Mouse (Mus musculus) heart, embryonic 15.5 days (tissue): ENCODE data around the gene Slc12a3. TPM values are rescaled to one million over a fixed set of nuclear protein-coding genes. Genes with fewer than 3 reads are reported as not detected.
A peak's percentile ranks its signal among the peaks of the same experiment; 100 is the strongest.

Experiments used
- ATAC-seq: fragments of 200-750 bp; cut with Nextera tagmentation; replicated peaks from 2 replicates; pipeline ENCODE4 v1.8.0; 2017; ENCODE audit warnings: low read depth, moderate TSS enrichment; ENCODE audit not compliant: insufficient number of reproducible peaks, insufficient read depth, low FRiP score
- H3K27ac ChIP-seq: fragments of 300-500 bp; sonication (generic); 2 replicates; pipeline ENCODE4 v1.5.1; 2015; ENCODE audit warnings: mild to moderate bottlenecking, inconsistent platforms
- H3K27me3 ChIP-seq: fragments of 300-500 bp; sonication (generic); 2 replicates; pipeline ENCODE4 v1.6.1; 2015; ENCODE audit warnings: inconsistent platforms
- H3K36me3 ChIP-seq: fragments of 300-500 bp; sonication (generic); 2 replicates; pipeline ENCODE4 v1.6.1; 2015; ENCODE audit warnings: mild to moderate bottlenecking, inconsistent platforms
- H3K4me1 ChIP-seq: fragments of 300-500 bp; sonication (generic); replicated peaks from 2 replicates; pipeline ENCODE4 v1.6.1; 2015; ENCODE audit warnings: inconsistent platforms
- H3K4me2 ChIP-seq: fragments of 300-500 bp; sonication (generic); 2 replicates; pipeline ENCODE4 v1.6.1; 2015; ENCODE audit warnings: inconsistent platforms, mild to moderate bottlenecking, moderate library complexity
- H3K4me3 ChIP-seq: fragments of 300-500 bp; sonication (generic); 2 replicates; pipeline ENCODE4 v1.5.1; 2015; ENCODE audit warnings: mild to moderate bottlenecking, inconsistent platforms
- H3K9ac ChIP-seq: fragments of 300-500 bp; sonication (generic); 2 replicates; pipeline ENCODE4 v1.6.1; 2015; ENCODE audit warnings: mild to moderate bottlenecking, inconsistent platforms
- H3K9me3 ChIP-seq: fragments of 300-500 bp; sonication (generic); replicated peaks from 2 replicates; pipeline ENCODE4 v1.6.1; 2016; ENCODE audit warnings: inconsistent platforms
- WGBS: fragments of 180-500 bp; shearing (Covaris S2); methylation state at CpG from one replicate; pipeline ENCODE4 v1.1.7; 2015; ENCODE audit warnings: mixed read lengths; 5-methylcytosine and 5-hydroxymethylcytosine counted together
- polyA plus RNA-seq: library from polyadenylated mRNA; unstranded; fragments of >200 nt; fragmentation: Nextera tagmentation; extraction: Ambion mirVana; gene quantifications from 2 replicates; pipeline ENCODE4 v1.2.1, GENCODE M21; 2015

Slc12a3 gene
- polyA plus RNA-seq, 1 experiment from 2014 or later, result 0.15 TPM

GRCm38 (mm10) chr8:94376580-94376979 lies 47.6 kb downstream of the Slc12a3 start:
- Histone ChIP-seq H3K4me1 (peaks cover 23% of the 10 kb centered on the region), H3K36me3 (no peaks in the 10 kb centered on the region), H3K4me3 (no peak overlapping the region), H3K27ac (no peak overlapping the region), H3K9me3 (no peaks in the 10 kb centered on the region), H3K9ac (no peak overlapping the region), H3K4me2 (no peak overlapping the region), H3K27me3 (no peaks in the 10 kb centered on the region)
- no peak for ATAC-seq
- 85% methylated on average over 2 of the region's 2 CpGs for WGBS

DNA sequence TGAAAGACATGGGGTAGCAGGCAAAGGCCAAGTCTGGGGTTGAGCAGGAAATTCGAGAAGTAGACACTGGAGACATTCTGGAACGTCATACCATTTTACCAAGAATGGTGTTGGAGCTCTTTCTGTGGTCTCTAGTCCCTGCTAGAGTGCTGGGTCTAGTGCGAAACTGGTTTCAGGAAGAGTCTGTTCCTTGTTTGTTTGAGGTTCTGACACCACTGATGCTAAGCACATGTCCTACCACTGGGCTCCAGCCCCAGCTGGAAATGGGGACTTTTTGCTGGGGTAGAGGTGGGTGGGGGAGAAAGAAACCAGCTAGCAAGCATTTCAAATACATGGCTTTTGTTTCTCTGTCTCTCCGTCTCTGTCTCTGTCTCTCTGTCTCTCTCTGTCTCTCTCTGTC lies 48.0 kb downstream of the Slc12a3 start:
- WGBS, result 89% methylated on average over 4 of the region's 4 CpGs
- no peak overlapping the region for H3K9ac ChIP-seq
- no peak overlapping the region for H3K4me3 ChIP-seq
- ATAC-seq, result no peak
- H3K36me3 ChIP-seq, result no peaks in the 10 kb centered on the region
- H3K4me1 ChIP-seq, result peaks cover 23% of the 10 kb centered on the region
- H3K9me3 ChIP-seq, result no peaks in the 10 kb centered on the region
- no peak overlapping the region for H3K4me2 ChIP-seq
- H3K27ac ChIP-seq, result peak overlapping the region; percentile 66; the same call in 1 of the 2 replicates
- H3K27me3 ChIP-seq, result no peaks in the 10 kb centered on the region

- Histone ChIP-seq H3K27me3 (no peaks in the 10 kb centered on the region), H3K9me3 (no peaks in the 10 kb centered on the region), H3K4me3 (no peak overlapping the region), H3K4me1 (peaks cover 23% of the 10 kb centered on the region), H3K27ac (peak overlapping the region; percentile 66), H3K9ac (no peak overlapping the region), H3K4me2 (no peak overlapping the region), H3K36me3 (no peaks in the 10 kb centered on the region)
- 41% methylated on average over 11 of the region's 11 CpGs for WGBS
- ATAC-seq, result 0 out of 2 replicates have a peak, but pooled peaks have one; percentile 57
These were observed 48.8 kb downstream of the Slc12a3 start for GRCm38 (mm10) chr8:94377714-94378205.

DNA sequence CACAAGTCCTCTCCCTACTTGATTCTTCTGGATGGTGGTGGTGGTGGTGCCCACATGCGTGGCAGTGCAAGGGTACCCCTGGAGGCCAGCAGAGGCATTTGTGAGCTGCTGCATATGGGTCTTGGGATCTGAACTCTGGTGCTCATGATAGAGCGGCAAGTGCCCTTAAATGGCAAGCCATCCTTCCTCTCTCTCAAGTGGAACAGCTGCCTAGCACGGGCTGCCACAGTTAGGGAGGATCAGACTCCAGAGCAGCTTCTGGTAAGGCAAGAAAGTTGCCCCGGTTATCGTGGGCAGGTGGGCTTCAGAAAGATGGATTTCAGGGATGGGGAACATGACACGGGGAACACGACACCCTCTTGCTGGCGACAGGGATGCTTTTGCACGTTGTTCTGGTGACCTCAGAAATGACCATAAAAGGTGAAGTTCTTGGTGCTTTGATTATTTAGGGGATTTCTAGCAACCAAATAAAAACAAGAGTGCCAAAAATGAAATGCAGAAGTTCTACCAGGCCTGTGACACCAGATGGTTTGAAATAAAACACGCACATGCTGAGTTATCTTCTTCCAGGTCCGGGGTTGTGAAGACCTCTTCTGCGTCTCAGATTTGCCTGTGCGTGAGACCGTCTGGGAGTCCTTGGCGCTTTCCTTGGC lies 49.9 kb downstream of the Slc12a3 start:
- 67% methylated on average over 15 of the region's 15 CpGs for WGBS
- H3K27ac ChIP-seq, result no peak overlapping the region
- no peak overlapping the region for H3K9ac ChIP-seq
- H3K27me3 ChIP-seq, result no peaks in the 10 kb centered on the region
- H3K4me2 ChIP-seq, result no peak overlapping the region
- peaks cover 23% of the 10 kb centered on the region for H3K4me1 ChIP-seq
- no peak overlapping the region for H3K4me3 ChIP-seq
- no peaks in the 10 kb centered on the region for H3K9me3 ChIP-seq
- H3K36me3 ChIP-seq, result no peaks in the 10 kb centered on the region
- 0 out of 2 replicates have a peak, but pooled peaks have one; percentile 25 for ATAC-seq

DNA sequence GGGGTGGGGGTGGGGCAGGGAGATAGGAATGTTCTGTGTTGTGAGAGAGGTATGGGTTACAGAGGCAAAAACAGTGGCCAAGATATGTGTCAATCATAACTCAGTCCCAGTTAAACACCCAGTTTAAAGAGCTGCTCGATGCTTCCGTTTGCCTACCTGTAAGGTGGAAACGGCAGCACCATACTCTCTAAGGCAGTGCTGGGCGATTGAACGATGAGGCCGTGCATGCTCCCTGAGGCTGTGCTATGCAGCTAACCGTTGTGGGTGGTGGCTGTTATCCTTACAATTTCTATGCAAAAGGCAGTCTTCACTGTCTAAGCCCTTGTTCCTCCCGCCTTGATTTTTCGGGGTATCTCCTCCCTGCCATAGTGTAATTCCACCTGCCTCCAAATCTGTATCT lies 50.7 kb downstream of the Slc12a3 start:
- H3K9me3 ChIP-seq, result no peaks in the 10 kb centered on the region
- H3K4me3 ChIP-seq, result no peak overlapping the region
- no peak overlapping the region for H3K9ac ChIP-seq
- peaks cover 23% of the 10 kb centered on the region for H3K4me1 ChIP-seq
- H3K27me3 ChIP-seq, result no peaks in the 10 kb centered on the region
- no peak for ATAC-seq
- no peak overlapping the region for H3K4me2 ChIP-seq
- no peaks in the 10 kb centered on the region for H3K36me3 ChIP-seq
- no peak overlapping the region for H3K27ac ChIP-seq
- WGBS, result 93% methylated on average over 9 of the region's 9 CpGs

DNA sequence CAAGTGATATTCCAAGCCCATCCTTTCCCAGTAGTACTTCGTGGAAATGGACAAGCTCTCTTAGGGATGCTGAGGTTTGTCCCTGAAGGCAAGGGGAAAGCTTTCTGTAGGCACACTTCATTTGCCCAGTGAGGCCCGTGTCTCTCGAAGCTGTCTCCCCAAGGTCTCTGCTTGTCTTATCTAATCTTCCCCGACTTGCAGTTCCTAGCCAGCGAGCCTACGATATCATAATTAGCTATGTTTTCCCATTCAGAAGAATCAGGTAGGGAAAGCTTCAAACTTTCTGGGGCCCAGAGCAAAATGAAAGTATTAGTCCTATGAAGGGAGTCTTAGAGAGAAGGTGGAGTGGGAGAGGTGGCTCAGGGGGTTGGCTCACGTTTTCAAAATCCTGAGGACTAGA lies 55.2 kb downstream of the Slc12a3 start:
- ATAC-seq, result no peak

DNA sequence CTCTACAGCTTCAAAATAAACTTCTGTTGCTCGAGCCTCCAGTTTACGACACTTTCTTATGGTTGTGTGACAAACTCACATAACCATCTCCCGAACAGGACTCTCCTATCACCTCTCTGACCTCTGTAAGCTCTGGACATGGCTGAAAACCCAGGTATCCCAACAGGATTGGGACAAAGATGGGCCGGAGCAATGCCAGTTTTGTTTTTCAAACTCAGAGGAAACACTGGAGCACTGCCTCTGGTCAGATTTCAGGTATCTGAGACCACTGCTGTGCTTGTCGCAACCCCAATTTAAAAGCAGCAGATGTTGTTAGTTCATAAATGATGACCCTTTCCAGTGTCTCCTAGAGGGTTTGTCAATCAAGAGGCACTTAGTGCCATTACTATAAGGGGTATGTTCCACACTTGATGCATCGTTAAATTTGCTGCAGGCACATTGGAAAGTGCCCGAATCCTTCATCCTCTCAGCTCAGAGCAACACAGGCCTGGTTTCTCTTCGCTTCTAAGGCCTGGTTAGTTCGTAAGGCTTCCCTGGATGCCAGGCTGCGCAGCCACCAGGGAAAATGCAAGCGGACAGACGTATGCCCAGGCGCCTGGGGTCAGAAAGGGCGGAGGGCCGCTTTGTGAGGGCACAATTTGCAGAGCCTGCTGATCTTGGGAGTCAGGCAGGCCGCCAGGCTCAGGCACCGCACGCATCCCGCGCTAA lies 56.7 kb downstream of the Slc12a3 start:
- WGBS, result 26% methylated on average over 20 of the region's 20 CpGs
- no peak for ATAC-seq

More for the DNA sequence above, 55.2 kb downstream of the Slc12a3 start:
- H3K4me2 ChIP-seq, result no peak overlapping the region
- peaks cover under 1% of the 10 kb centered on the region; the same call in 1 of the 2 replicates for H3K36me3 ChIP-seq
- 68% methylated on average over 7 of the region's 7 CpGs for WGBS
- H3K9me3 ChIP-seq, result no peaks in the 10 kb centered on the region
- no peak overlapping the region for H3K4me3 ChIP-seq
- H3K27me3 ChIP-seq, result no peaks in the 10 kb centered on the region
- H3K27ac ChIP-seq, result no peak overlapping the region
- peaks cover 14% of the 10 kb centered on the region for H3K4me1 ChIP-seq
- no peak overlapping the region for H3K9ac ChIP-seq

GRCm38 (mm10) chr8:94386214-94387026 lies 57.4 kb downstream of the Slc12a3 start, which contains the start of gene Herpud1:
Gene Herpud1 (plus strand): TSS chr8:94386438.
- Histone ChIP-seq H3K9me3 (no peaks in the 10 kb centered on the region), H3K36me3 (peaks cover 23% of the 10 kb centered on the region), H3K27ac (peak within 1 kb of the TSS; percentile 91), H3K4me1 (peaks cover 14% of the 10 kb centered on the region), H3K9ac (peak within 1 kb of the TSS; percentile 89), H3K4me2 (peak within 1 kb of the TSS; percentile 88), H3K27me3 (no peaks in the 10 kb centered on the region), H3K4me3 (peak within 1 kb of the TSS; percentile 79)
- under 1% methylated on average over 65 of the region's 65 CpGs for whole genome bisulfite sequencing
- ATAC-seq, result peak; percentile 98

More for the DNA sequence above, 56.7 kb downstream of the Slc12a3 start:
- Histone ChIP-seq H3K36me3 (peaks cover 15% of the 10 kb centered on the region), H3K27me3 (no peaks in the 10 kb centered on the region), H3K4me3 (peak overlapping the region; percentile 79), H3K27ac (peak overlapping the region; percentile 89), H3K9ac (peak overlapping the region; percentile 89), H3K4me2 (peak overlapping the region; percentile 88), H3K9me3 (no peaks in the 10 kb centered on the region), H3K4me1 (peaks cover 14% of the 10 kb centered on the region)

DNA sequence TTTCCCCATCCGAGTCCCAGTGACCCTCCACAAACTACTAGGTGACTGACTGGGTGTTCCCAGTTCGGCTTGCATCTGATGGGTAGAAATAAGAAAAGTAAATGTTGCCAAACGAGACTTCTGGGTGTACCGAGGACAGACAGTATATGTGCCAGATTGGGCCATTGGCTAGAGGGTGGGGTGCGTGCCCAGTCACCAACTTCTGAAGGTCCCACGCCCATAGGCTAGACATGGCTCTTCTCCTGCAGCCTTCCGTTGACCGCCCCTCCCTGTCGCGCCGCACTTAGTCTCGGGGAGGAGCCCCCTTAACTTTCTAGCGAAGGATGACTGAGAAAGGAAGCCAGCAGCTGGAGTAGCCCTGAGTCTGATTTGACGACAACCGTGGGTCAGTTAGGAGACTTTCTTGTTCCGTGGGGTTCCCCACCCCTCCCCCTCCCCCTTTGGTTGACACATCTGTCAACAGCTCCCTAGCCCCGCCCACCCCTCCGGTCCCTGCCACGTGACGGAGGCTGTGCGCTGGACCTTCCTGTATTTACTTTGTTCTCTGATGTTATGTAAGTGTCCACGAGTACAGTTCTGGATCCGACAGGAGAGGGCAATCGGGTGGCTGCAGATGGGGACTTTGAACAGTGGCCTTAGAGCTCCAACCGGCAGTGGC lies 58.2 kb downstream of the Slc12a3 start:
- under 1% methylated on average over 25 of the region's 25 CpGs for WGBS
- peaks cover 16% of the 10 kb centered on the region for H3K4me1 ChIP-seq
- no peaks in the 10 kb centered on the region for H3K9me3 ChIP-seq
- peaks cover 30% of the 10 kb centered on the region for H3K36me3 ChIP-seq
- peak overlapping the region; percentile 91 for H3K27ac ChIP-seq
- peak; percentile 63 for ATAC-seq
- H3K27me3 ChIP-seq, result no peaks in the 10 kb centered on the region
- H3K4me3 ChIP-seq, result peak overlapping the region; percentile 79
- H3K4me2 ChIP-seq, result peak overlapping the region; percentile 88
- H3K9ac ChIP-seq, result peak overlapping the region; percentile 89

GRCm38 (mm10) chr8:94387785-94388184 lies 58.8 kb downstream of the Slc12a3 start:
- WGBS, result 23% methylated on average over 6 of the region's 6 CpGs
- H3K9ac ChIP-seq, result peak overlapping the region; percentile 45
- peak overlapping the region; percentile 79 for H3K4me3 ChIP-seq
- H3K36me3 ChIP-seq, result peaks cover 36% of the 10 kb centered on the region
- H3K4me1 ChIP-seq, result peaks cover 20% of the 10 kb centered on the region
- ATAC-seq, result no peak
- H3K27me3 ChIP-seq, result no peaks in the 10 kb centered on the region
- H3K27ac ChIP-seq, result peak overlapping the region; percentile 91
- H3K4me2 ChIP-seq, result peak overlapping the region; percentile 88
- no peaks in the 10 kb centered on the region for H3K9me3 ChIP-seq
